In genomic region chr5:24107071-24107739, GRCm38 (mm10) we compare ENCODE assay signal across 31 mouse cellular contexts.
"Had no signal": no experiment of that assay in that cellular context is flagged by ENCODE, and none has a peak within 500 bp of the region (broad histone marks: within the 10 kb centered on the region; RNA-seq: fewer than 3 reads in every experiment).

No protein-coding gene starts in this region.

- H3K9me3 ChIP-seq: limb, embryonic 12.5 days; limb, embryonic 13.5 days; limb, embryonic 15.5 days; liver, embryonic 13.5 days; liver, embryonic 15.5 days; lung, embryonic 15.5 days; midbrain, embryonic 10.5 days; midbrain, embryonic 12.5 days; midbrain, embryonic 13.5 days; midbrain, embryonic 15.5 days; neural tube, embryonic 12.5 days; neural tube, embryonic 13.5 days had no signal

- ATAC-seq: liver, postnatal 0 days; lung, postnatal 0 days; midbrain, embryonic 13.5 days; midbrain, embryonic 15.5 days; midbrain, embryonic 16.5 days had no signal

- H3K9ac ChIP-seq: limb, embryonic 12.5 days; limb, embryonic 13.5 days; limb, embryonic 15.5 days; liver, embryonic 13.5 days; liver, embryonic 14.5 days; liver, embryonic 15.5 days; liver, postnatal 0 days; lung, embryonic 14.5 days; lung, embryonic 15.5 days; midbrain, embryonic 12.5 days; midbrain, embryonic 13.5 days; midbrain, embryonic 15.5 days; neural tube, embryonic 12.5 days; neural tube, embryonic 13.5 days had no signal

- H3K27ac ChIP-seq: limb, embryonic 12.5 days; limb, embryonic 13.5 days; limb, embryonic 15.5 days; liver, embryonic 13.5 days; liver, embryonic 14.5 days; liver, embryonic 15.5 days; lung, embryonic 15.5 days; macrophage; midbrain, embryonic 10.5 days; midbrain, embryonic 12.5 days; midbrain, embryonic 13.5 days; midbrain, embryonic 15.5 days; neural tube, embryonic 12.5 days; neural tube, embryonic 13.5 days had no signal

- H3K27me3 ChIP-seq: limb, embryonic 12.5 days; limb, embryonic 13.5 days; limb, embryonic 15.5 days; liver, embryonic 13.5 days; liver, embryonic 15.5 days; lung, embryonic 15.5 days; megakaryocyte, embryonic 14.5 days; midbrain, embryonic 12.5 days; midbrain, embryonic 13.5 days; midbrain, embryonic 15.5 days; neural tube, embryonic 12.5 days; neural tube, embryonic 13.5 days had no signal

- H3K4me2 ChIP-seq: limb, embryonic 12.5 days; limb, embryonic 13.5 days; limb, embryonic 15.5 days; liver, embryonic 11.5 days; liver, embryonic 13.5 days; liver, embryonic 15.5 days; lung, embryonic 14.5 days; lung, embryonic 15.5 days; midbrain, embryonic 11.5 days; midbrain, embryonic 12.5 days; midbrain, embryonic 13.5 days; midbrain, embryonic 15.5 days; neural tube, embryonic 12.5 days; neural tube, embryonic 13.5 days had no signal

- H3K36me3 ChIP-seq: lung, embryonic 15.5 days; midbrain, embryonic 15.5 days had no signal

- H3K4me3 ChIP-seq: limb, embryonic 12.5 days; limb, embryonic 13.5 days; limb, embryonic 15.5 days; liver, embryonic 13.5 days; liver, embryonic 15.5 days; lung, embryonic 15.5 days; megakaryocyte, embryonic 14.5 days; midbrain, embryonic 10.5 days; midbrain, embryonic 12.5 days; midbrain, embryonic 13.5 days; midbrain, embryonic 15.5 days; myocyte; neural tube, embryonic 12.5 days; neural tube, embryonic 13.5 days had no signal

- DNase-seq: left cerebral cortex, postnatal 4 days; liver; liver, embryonic 13.5 days; liver, postnatal 0 days; lung, adult 18-20 months; lung, adult 2 months; lung, postnatal 10 days; lung, postnatal 14 days; lung, postnatal 36 days; lung, postnatal 4 days; midbrain, embryonic 14.5 days had no signal

- H3K4me1 ChIP-seq: limb, embryonic 12.5 days; limb, embryonic 13.5 days; limb, embryonic 15.5 days; lung, embryonic 15.5 days; megakaryocyte, embryonic 14.5 days had no signal
